Mouse (Mus musculus) right cerebral cortex, postnatal 4 days (tissue): Measurements from ENCODE around the gene Spsb2.
A peak's percentile ranks its signal among the peaks of the same experiment; 100 is the strongest.
"Not testable (repeated sequence)": the region's sequence is repeated elsewhere in the genome, so short reads cannot be mapped to it uniquely, and the experiment has no call there.

Source experiments
- DNase-seq: peaks from one replicate; pipeline ENCODE4 v3.0.0-alpha.2; 2022

The Spsb2 gene

GRCm38 (mm10) chr6:124820891-124821290, 12.4 kb downstream of the Spsb2 start:
- DNase-seq, result no peak

- no peak for DNase-seq
Measured at GRCm38 (mm10) chr6:124822049-124822448, 13.6 kb downstream of the Spsb2 start.

- DNase-seq, result no peak
Measured at GRCm38 (mm10) chr6:124828101-124828592, 19.7 kb downstream of the Spsb2 start.

DNA sequence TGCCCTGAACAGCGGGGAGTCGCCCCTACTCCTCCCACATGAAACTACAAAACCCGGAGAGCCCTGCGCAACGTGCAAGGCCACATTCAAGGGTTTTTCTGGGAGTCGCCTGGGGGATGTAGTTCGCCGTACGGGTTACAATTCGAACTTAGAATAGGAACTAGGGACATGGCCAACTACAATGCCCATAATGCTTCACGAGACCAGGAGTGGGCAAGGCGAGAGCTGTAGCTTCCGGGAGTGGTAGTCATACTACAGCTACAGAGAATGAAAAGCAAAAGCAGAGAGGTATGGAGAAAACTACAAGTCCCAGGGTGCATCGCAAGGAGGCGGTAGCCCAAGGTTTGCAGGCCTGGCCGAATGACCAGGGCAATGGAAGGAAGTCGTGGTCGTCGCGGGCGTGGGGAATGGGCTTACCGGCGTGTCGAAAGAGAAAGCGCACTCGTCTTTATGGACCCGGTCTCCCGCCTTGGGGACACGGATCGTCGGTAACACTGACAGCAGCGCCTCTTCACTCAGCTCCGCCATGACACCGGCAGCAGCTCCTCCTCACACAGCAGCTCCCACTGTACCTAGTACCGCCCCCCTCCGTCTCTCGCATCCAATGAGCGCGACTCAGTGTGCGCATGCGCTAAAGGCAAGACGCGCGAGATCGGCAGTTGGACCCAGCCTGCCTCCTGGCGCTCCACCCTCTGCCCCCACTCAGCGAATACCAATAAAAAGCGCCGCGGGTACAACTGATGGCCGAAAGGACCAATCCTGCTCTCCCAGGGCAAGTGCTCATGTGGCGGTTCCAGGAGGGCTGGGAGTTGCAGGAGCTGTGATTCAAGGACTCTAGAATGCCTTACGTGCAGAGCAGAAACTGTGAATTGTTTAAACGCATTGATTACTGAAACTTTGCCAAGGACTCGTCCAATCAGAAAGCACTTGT, 20.7 kb downstream of the Spsb2 start, which contains the start of the genes Usp5 and Cdca3:
TSS of gene Usp5 (minus strand) at position 617 of the 931 bp plus-strand sequence.
TSS of gene Cdca3 (plus strand) at position 680 of the 931 bp plus-strand sequence.
- DNase-seq, result peak; percentile 94

GRCm38 (mm10) chr6:124829799-124830700, 21.6 kb downstream of the Spsb2 start:
- peak; percentile 88 for DNase-seq

DNA sequence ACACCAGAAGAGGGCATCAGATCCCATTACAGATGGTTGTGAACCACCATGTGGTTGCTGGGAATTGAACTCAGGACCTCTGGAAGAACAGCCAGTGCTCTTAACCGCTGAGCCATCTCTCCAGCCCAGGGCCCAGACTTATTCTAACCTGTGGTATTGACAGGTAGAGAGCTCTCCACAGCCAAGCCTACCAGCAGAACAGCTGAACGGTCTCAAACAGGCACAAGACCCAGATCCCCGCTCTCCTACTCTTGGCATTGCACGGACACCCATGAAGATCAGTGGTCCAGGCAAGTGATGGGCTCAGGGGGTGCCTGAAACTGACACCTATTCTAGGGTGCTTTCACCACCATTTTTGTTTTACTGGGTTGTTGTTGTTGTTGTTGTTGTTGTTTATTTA, 22.7 kb downstream of the Spsb2 start:
- not testable (repeated sequence) for DNase-seq

- DNase-seq, result no peak
Measured at GRCm38 (mm10) chr6:124831649-124832048, 23.2 kb downstream of the Spsb2 start.

- no peak for DNase-seq
Measured at GRCm38 (mm10) chr6:124834512-124835081, 26.1 kb downstream of the Spsb2 start.

DNA sequence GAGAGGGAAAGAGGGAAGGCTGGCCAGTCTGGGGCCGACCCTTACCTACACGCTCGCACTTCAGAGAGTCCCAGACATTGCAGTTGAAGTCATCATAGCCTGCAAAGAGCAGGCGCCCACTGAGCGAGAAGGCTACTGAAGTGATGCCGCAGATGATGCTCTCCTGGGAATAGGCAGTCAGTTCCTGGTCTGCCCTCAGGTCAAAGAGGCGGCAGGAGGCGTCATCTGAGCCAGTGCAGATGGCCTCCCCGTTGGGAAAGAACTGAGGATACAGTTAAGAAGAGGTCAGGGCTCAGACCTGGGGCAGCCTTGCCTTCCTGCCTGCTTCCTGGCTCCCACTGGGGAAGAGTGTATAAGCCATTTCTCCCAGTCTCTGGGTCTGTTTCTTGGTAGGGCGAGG, 27.1 kb downstream of the Spsb2 start:
- no peak for DNase-seq

DNA sequence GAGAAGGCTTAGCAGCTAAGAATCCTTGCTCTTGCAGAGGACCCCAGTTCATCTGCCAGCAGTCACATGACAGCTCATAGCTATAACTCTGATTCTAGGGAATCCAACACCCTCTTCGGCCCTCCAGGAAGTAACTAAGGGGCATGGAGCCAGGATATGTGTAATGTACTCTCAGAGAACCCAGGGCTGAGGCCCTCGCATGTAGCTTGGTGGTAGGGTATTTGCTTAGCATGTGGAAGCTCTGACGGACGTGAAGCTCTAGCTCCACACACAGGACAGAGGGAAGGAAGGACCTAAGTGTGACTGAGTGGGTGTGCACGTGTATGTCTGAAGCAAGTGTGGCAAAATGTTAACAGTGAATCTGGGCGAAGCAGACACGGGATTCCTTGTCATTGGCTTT, 27.9 kb downstream of the Spsb2 start:
- no peak for DNase-seq

DNA sequence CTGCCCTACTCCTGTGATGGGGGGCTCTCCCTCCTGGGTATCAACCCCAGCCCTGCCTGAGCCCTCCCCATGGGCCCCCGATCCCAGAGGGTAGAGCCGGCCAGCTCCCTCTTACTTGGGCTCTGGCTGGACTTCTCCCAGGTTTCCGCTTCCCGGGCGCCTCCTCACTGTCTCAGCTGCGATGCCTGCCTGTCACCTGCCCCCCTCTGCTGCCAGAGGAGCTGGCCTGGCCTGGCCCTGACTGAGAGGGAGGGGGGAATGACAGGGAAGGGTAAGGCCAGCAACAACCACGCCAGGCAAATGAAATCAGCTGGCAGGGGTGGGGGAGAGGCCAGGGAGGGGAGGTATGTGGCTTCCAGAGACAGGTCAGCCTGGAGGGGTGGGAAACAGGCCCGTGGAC, 31.3 kb downstream of the Spsb2 start:
- DNase-seq, result no peak

DNA sequence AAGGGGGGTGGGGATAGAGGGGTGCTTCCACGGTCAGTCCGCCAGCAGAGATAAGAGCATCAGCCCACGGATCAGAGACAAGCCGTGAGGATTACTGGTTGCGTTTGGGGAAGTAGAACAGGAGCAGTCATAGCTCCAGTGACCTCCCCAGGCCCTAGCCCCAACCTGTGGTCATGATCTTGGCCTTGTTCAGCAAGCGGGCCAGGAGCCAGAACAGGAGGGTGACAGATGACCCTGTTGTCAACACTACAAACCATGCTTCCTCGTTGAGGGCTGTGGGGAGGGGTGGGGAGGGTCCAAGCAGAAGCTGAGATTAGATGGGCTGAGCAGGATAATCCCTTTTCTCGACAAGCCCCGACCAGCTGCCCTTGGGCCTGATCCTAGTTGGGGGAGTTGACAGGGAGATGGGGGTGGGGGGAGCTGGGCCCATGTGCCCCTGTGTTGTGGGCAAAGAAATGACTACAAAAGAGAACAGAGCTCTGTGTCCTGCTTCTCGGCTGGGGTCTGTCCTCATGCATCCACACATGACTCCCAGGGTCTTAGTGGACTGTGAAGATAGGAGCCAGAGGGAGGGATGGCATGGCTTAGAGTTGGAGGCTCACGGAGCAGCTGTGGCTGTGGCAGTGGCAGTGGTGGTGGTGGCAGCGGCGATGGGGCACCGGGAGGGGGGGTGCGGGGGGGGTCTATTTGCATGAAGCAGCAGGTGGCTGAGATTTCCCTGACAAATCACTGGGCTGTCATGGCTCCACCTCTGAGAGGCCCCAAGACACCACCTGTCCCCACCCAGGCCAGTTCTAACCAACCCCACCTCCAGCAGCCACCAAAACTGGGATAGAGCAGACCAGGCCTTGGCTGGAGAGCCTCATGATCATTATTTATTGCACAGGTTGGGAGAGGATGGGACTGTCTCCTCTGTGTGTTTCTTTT, 32.0 kb downstream of the Spsb2 start, which contains the start of gene Gnb3:
TSS of gene Gnb3 (minus strand) at position 35 of the 927 bp plus-strand sequence.
- no peak for DNase-seq

DNA sequence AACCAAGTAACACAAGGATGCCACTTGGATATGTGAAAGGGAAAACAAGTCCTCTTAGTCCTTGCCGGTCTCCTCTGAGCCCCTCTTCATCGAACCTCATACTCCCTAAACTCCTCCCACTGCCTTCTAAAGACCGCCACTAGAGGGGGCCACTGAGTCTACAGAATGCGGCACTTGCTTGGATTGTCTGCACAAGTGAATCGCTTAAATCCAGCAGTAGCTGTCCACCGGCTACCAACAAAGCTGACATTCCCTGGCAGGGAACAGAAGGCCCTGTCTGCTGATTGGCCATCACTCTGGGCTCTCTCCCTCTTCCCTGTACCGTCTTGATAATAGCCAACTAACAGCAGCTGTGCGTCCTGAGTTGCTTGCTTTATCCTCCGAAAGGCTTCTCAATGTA, 38.8 kb downstream of the Spsb2 start:
- DNase-seq, result peak; percentile 98

DNA sequence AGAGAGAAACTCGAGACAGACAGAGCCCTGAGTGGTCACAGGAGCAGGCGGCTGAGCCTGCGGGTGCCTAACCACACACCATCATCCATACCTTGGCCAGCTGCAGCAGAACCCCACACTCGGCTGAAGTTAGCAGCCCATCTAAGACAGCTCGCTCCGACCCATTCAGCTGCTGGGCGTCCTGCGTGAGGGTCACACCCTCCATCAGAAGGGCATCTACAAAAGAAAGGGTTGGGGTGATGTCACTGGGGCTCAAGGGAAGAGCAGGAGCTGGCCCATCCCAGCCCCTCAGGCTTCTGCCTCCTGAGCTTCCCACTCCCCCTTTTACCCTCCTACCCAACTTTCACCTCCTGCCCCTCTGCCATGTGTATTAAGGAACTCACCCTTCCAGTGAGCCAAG, 42.1 kb downstream of the Spsb2 start:
- DNase-seq, result no peak

DNA sequence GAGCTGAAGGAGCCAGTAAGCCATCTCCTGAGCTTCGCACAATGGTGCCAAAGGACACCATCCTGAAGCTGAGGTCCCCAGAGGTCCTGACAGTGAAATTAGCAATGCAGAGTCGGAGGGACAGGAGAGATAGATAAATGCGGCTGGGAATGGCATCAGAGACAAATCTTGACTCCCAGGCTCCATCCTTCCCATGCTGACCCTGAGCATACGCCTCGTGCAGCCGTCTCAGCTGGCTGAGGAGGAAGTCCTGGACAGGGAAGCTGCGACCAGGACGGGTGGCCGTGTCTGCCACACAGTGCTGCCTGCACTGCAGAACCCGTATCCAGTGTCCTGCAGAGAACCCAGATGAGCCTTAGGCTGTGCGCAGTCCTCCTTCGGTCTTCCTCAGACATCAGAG, 46.2 kb downstream of the Spsb2 start:
- DNase-seq, result no peak

- peak; percentile 70 for DNase-seq
Measured at GRCm38 (mm10) chr6:124856321-124856720, 47.9 kb downstream of the Spsb2 start.

DNA sequence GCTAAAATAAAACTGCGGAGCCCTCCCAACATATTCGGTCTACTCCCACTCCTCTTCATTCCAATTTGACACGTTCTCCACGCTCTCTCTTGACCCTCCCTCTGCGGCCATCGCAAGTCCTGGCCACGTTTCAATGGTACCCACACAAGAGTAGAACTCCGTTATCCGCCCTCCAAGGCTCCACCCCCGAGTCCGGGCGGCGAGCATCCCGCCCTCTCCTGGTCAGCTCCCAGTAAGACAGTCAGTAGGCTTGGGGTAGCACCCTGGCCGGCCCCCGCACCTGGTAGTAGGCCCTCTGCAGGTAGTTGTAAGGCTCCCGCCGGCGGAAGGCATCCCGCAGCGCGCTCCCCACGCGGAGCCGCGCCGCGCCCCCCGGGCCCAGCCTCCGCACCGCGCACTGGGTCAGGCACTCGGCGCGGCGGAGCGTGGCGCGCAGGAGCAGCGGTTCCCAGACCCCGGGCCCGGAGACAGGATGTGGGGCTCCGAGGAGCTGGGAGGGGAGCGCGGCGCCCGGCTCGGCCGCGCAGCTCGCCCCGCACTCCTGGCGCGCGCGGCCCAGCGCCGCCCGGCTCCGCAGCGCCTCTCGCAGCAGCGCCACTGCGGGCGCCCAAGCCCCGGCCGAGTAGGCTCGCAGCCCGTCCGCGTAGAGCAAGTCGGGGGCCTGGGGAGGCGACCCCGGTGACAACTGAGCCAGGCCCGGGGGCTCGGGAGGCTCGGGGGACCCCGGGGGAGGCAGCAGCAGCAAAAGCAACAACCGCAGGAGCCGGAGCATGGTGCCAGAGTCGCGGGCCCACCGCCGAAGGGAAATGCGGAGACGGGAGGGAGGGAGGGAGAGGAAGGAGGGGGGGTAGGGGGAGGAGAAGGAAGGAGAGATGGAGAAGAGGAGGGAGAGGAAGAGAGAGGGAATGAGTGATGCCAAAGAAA, 48.7 kb downstream of the Spsb2 start, which contains the start of gene P3h3:
TSS of gene P3h3 (minus strand) at position 837 of the 924 bp plus-strand sequence.
- peak; percentile 83 for DNase-seq

- DNase-seq, result no peak
Measured at GRCm38 (mm10) chr6:124857840-124858530, 49.5 kb downstream of the Spsb2 start.

DNA sequence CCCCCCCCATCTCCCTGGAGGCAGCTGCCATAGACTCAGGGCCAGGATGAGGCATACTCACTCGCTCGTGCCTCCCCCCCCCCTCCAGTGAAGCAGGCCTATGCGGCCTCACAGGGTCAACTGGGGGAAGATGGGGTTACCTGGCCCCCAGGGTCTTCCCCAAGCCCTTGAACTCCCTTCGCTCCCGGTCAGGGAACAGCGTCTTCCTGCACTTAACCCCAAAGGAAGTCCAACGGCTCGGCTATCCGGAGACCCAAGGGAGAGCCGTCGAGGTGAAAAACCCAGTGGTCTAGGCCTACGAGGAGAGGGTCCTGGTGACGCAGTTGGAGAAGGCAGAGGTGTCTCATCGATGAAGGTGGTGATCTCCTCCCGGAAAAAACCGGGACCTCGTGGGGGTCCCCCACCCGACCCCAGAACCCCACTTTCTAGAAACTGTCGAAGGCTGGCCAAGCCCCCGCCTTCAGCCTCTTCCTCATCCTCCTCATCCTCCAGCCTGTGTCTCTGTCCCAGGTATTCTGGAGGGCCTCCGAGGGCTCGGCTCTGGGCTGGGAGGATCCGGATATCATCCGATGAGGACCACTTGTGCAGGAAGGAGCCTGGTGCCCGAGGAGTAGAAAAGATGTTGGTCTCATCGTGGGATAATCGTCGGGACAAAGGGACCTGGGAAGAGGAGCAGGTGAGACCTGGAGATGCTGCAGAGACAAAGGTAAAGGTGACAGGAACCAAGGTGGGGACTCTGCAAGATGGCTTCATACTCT, 50.3 kb downstream of the Spsb2 start:
- no peak for DNase-seq
